Mouse (Mus musculus): ENCODE measurements around the gene Rnf114.

The Rnf114 gene

DNA sequence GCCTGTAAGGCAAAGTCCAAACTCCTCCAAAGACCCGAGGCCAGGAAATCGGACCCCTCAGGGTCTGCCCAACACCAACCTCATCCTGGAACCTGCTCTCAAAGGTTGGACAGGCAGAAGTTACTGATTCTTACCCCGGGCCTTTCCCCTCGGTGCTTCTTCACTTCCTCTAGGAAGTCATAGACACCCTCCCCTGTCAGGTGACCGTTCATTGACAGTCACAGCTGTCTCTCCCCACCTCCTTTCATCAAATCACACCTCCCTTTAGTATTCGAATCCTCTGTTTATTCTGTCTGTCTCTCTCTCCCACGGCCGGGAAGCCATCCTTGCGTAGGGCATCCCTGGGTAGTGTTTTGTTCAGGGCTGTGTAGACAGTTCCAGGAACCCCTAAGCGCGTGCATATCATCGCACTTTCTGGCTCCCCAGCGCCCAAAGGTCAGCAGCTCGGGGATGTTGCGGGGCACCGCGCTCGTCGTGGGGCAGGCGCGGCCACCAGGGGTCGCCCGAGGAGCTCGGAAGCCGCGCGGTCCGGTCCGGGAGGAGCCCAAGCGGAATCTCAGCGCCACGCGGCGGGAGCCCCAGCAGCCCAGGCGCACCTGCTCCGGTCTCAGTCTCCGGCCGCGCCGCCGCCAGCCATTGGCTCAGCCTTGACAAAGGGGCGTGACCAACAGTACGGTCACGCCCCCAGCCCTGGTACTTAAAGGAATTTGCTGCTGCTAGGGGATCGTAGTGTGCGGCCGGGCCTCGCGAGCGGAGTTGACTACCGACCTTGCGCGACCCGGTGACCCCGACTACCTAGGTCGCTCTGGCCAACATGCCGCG, 45.2 kb downstream of the Rnf114 start, which contains the start of gene Snai1:
Gene Snai1 (plus strand): TSS at position 720 of the 822 bp plus-strand sequence.
- in situ Hi-C loops (cut with MboI, MseI), result loop anchor here (5.0 to 10.0 kb wide), 2 partner anchors 350 to 357 kb away; no protein-coding TSS in a partner anchor

- in situ Hi-C loops (cut with MboI, MseI), result loop anchor here (5.0 to 10.0 kb wide), 2 partner anchors 349 to 356 kb away; no protein-coding TSS in a partner anchor
Measured at GRCm38 (mm10) chr2:167538671-167539306, 46.3 kb downstream of the Rnf114 start.

- in situ Hi-C loops (cut with MboI, MseI), result loop anchor here (5.0 to 10.0 kb wide), 2 partner anchors 347 to 355 kb away; no protein-coding TSS in a partner anchor
Measured at GRCm38 (mm10) chr2:167539536-167540476, 47.4 kb downstream of the Rnf114 start.

DNA sequence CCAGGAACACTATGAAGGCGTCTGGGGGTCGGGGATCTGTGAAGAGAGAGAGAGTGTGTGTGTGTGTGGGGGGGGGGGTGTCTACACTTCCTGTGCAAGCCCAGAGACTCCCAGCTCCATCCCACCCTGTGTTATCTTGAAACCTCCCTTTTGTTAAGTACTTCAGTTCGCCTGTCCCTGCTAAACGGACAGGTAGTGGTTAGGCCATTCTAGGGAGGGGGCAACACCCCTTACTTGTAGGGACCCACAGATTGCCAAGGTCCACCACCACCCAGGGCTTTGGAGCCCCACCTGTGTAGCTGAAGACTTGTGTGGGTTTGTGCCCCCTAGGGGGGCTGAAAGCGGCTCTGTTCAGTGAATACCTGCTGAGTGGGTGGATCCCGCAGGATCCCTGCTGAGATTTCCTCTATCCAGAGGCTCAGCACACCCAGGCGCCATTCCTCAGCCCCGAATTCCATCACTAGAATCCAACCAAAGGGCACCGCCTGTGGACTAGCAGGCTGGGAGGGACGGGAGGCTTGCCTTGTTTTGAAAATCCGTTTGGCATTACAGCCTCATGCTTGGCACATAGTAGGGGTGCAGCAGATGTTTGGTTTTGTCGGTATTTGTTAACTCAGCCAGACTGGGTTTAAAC, 48.1 kb downstream of the Rnf114 start:
- in situ Hi-C loops (cut with MboI, MseI), result no loop called here

DNA sequence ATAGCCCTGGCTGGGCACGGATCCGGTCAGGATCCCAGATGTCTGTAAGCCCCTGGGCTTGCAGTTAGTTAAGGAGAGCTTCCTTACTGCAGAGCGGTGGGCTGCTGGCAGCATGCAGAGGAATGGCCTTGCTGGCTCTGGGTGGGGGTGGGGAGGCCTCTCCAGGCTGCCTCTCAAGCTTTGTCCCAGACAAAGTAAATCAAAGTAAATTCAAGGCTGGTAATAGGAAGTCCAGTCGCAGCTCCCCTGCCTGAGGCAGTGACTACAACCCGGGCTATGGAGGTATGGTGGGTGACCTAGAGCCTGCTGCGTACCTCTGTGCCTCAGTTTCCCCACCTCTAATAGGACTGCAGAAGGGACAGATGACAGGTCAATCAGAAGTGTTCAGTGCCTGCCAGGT, 48.9 kb downstream of the Rnf114 start:
- in situ Hi-C loops (cut with MboI, MseI), result no loop called here

GRCm38 (mm10) chr2:167541761-167542160, 49.3 kb downstream of the Rnf114 start:
- in situ Hi-C loops (cut with MboI, MseI), result no loop called here

- in situ Hi-C loops (cut with MboI, MseI), result no loop called here
Measured at GRCm38 (mm10) chr2:167542361-167542760, 49.9 kb downstream of the Rnf114 start.

DNA sequence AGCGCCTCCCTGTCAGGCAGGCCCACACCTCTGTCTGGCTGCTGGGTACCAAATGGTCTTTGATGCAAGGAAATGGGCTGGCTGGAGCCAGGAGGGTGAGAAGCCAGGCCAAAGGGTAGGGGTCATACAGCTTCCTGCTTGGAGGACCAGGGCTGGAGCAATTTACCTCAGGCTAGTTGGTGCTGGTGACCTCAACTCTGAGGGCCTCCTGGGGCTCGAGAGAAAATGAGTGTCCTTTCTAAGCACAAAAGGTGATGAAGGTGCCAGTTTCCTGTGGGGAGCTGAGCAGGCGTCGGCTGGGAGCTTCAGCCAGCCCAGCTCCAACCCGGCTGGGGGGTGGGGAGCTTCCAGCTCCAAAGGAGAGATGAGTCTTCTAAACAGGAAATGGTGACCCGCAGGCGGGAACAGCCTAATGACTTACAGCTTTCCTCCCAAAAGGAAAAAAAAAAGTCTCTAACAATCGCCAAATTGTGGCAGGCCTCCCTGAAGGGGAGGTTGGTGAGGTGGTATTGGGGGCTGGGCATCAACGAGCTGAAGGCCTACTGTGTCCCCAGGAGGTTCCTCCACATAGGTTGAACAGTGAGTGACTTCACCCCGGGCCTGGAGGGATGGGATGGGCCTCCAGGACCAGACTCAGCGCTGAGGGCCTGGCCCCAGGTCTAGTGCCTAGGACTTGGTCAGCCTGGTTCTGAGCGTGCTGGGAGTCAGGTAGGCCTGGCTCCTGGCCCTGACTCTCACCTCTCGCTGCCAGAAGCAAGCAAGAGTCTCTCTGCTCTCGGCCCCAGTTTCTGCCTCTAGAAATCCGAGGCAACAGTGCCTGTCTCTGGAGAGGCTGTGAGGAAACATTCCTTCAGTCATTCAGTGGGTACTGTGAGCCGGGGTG, 50.9 kb downstream of the Rnf114 start:
- in situ Hi-C loops (cut with MboI, MseI), result no loop called here

- in situ Hi-C loops (cut with MboI, MseI), result no loop called here
Measured at GRCm38 (mm10) chr2:167544004-167544356, 51.5 kb downstream of the Rnf114 start.

GRCm38 (mm10) chr2:167544456-167544855, 52.0 kb downstream of the Rnf114 start:
- in situ Hi-C loops (cut with MboI, MseI), result no loop called here

DNA sequence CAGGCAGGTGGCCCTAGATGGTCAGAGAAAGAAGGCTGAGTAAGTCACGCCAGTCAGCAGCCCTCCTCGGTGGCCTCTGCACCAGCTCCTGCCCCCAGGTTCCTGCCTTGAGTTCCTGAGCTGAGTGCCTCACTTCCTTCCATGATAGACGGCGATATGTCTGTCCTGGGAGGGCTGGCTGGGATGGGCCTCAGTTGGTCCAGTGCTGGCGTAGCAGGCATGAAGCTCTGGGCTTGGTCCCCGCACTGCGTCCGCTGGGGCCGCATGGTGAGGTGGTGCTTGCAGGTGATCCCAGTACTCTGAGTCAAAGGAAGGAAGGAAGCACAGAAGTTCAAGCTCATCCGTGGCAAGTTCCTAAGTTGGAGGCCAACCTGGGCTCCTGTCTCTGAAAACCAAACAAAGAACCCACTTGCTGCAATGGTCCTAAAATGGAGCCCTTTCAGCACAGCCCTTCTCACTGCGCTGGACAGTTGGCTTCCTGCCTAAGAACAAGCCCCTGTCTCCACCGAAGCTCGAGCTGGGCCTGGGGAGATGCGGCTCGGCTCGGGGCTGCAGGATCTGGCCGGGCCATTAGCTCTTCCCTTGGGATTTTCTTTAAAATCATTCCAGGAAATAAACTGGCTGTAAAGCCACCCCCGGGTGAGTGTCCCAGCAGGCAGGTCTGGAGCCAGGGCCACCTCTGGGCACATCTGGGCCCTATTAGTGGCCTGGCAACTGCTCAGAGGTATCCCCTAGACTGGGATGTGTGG, 54.2 kb downstream of the Rnf114 start:
- in situ Hi-C loops (cut with MboI, MseI), result loop anchor here in 1 of 2 experiments (5.0 kb wide), 1 partner anchor 679 kb away; no protein-coding TSS in a partner anchor

- in situ Hi-C loops (cut with MboI, MseI), result loop anchor here in 1 of 2 experiments (5.0 kb wide), 1 partner anchor 680 kb away; no protein-coding TSS in a partner anchor
Measured at GRCm38 (mm10) chr2:167547444-167547843, 55.0 kb downstream of the Rnf114 start.

- in situ Hi-C loops (cut with MboI, MseI), result loop anchor here in 1 of 2 experiments (5.0 kb wide), 1 partner anchor 682 kb away; no protein-coding TSS in a partner anchor
Measured at GRCm38 (mm10) chr2:167548961-167549360, 56.5 kb downstream of the Rnf114 start.

GRCm38 (mm10) chr2:167550341-167550854, 58.0 kb downstream of the Rnf114 start:
- in situ Hi-C loops (cut with MboI, MseI), result loop anchor here in 1 of 2 experiments (25.0 kb wide), 1 partner anchor 1338 kb away; no protein-coding TSS in a partner anchor

GRCm38 (mm10) chr2:167551342-167551920, 59.0 kb downstream of the Rnf114 start:
- in situ Hi-C loops (cut with MboI, MseI), result loop anchor here in 1 of 2 experiments (25.0 kb wide), 1 partner anchor 1339 kb away; no protein-coding TSS in a partner anchor

DNA sequence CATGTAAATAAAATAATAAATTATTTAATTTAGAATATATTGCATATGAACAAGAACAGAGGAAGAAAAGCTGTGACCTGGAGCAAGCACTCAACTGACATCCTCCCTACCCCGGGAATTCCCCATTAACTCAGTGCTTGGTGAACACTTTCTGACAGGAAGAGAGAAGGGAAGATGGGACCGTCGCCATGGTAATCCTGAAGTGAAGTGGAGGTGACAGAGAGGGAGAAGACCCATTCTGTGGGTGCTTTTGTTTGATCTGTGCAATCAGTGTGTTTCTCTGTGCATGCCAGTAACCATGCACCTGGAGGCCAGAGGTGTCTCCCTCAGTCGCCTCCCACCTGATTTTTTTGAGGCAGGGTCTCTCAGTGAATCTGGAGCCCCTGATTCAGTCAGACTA, 59.8 kb downstream of the Rnf114 start:
- in situ Hi-C loops (cut with MboI, MseI), result loop anchor here in 1 of 2 experiments (25.0 kb wide), 1 partner anchor 1340 kb away; no protein-coding TSS in a partner anchor

DNA sequence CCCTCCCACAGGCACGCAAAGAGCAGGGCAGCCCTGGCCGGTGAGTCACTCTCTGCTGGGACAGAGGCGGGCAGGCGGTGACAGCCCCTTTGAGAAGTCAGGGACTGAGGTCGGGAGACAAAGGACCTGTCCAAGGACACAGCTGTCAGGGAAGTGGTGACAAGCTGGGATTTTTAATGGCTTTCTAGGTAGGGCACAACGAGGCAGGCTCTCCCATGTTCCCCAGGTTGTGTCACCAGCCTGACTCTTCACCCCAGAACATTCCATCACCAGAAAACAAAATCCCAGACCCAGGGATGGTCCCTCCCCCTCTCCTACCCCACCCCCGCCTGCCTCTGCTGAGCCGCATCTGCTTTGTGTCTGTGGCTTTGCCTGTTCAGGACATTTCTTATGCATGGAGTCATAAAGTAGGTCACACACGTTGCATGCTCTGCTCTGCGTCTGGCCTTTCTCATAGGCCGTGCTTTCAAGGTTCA, 60.5 kb downstream of the Rnf114 start:
- in situ Hi-C loops (cut with MboI, MseI), result loop anchor here in 1 of 2 experiments (25.0 kb wide), 1 partner anchor 1341 kb away; no protein-coding TSS in a partner anchor

- in situ Hi-C loops (cut with MboI, MseI), result loop anchor here in 1 of 2 experiments (25.0 kb wide), 1 partner anchor 1343 kb away; no protein-coding TSS in a partner anchor
Measured at GRCm38 (mm10) chr2:167555766-167556165, 63.3 kb downstream of the Rnf114 start.

Data from T-helper 17 cell (primary cell).